Mouse (Mus musculus): ENCODE data around the gene Gclm.

Gene Gclm

DNA sequence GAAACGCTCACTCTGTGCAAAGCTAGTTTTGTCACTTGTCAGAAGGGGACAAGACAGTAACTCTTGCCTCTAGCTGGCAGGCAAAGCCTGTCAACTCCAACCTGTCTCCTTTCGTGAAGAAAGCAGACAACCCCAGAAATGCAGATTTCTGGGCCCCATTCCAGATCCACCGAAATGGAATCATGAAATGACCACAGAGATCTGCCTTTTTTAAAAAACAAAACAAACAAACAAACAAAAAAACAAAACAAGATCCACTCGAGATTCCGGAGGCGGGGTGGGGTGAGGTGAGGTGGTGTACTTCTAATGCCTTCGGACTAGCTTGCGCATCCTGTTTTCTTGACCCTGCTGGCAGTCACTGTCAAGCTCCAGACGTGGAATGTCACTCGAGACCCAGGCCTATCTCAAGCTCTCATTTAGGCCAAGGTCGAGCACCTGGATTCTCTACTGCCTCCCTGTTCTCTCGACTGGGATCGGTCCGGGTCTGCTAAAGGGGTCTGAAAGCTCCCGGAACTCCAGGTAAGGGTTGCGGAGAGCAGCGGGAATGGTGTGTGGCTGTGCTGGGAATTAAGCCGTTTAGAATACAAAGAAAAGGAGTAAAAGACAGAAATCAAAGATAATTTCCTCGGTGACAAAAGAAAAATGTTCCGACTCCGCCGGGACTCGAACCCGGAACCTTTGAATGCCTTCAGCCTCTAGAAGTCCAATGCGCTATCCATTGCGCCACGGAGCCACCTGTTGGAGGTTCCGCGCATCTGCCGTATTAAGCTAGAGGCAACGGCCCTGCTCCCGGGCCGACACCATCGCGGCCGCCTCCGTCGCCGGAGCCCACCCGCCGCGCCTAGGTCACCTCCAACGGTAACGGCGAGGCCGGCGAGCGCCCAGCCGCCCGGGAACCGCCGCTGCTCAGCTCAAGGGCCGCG, 47.2 kb downstream of the Gclm start:
- DNase-seq (ENCODE audit: low spot score in 2 of 2) = peak; percentile 94

DNA sequence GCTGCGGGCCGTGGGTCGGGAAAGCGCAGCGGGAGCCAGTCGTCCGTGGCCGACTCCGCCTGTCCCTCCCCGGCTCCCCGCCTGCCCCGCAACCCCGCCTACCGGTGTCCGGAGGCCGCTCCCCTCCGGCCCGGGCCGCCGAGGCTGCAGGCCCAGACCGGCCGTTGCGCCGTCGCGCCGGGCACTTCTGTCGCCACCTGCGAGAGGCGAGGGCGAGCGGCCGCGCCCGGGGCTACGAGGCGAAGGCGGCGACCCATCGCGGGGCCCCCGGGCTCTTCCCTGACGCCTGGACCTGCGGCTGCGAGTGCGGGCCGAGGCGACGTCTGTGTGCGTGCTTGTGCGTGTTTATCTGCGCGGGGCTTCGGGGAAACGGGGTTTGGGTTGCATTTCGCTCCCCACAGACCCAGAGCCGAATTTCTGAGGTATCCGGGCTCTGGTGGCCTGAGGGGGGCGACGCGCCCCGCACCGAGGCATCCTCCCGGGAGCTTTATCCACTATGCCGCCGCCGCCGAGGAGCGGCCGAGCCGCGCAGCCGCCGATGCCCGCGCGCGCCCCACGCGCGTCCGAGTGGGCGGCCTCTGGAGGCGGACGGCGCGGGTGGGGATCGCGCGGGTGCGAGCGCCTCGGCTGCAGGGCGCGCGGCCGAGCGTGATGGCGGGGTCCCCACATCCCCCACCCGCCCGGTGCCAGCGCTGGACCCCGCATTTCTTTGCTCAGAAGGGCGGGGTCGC, 48.0 kb downstream of the Gclm start:
- DNase-seq (ENCODE audit: low spot score in 2 of 2) = peak; percentile 26 to 86

DNA sequence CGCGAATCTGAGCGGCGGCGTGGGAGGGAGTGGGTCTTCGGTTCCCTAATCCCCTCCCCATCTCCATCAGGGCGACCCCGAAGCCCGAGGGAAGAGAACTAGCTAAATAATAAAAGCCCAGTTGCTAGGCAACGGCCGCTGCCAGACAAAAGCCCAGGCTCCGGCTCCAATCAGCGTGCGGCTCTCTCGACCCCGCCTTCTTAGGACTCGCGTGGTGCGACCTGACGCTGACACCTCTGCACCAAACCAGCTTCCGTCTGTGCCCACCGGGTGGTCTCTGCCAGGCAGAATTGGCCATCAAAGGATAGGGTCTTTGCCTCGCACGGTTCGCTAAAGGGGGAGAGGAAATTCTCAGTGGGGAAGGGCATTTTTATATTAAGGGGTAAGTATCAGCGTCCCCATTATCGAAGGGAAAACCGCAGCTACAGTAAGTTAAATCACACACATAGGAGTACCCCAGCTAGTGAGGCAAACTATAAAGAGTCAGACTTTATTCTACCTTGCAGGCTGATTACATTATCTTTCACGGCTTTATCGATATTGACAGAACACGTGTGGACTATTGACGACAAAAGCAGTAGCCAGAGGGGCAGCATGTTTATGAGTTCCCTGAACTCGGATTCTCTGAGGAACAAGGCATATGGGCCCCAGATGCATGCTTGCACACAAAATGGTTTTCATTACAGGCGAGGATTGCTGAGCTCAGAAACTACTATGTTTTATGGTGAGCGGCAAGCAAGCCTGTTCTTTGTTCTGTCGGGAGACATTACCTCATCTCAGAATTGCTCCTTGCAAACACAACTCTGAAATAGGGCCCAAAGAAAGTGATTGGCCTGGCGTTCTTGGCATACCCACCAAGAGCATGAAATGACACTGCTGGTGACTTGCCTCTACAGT, 48.8 kb downstream of the Gclm start, which contains the start of gene Bcar3:
Bcar3 (plus strand) TSS at position 183 of the 897 bp plus-strand sequence.
- peak; percentile 79 to 89 for DNase-seq (ENCODE audit: low spot score in 2 of 2)

DNA sequence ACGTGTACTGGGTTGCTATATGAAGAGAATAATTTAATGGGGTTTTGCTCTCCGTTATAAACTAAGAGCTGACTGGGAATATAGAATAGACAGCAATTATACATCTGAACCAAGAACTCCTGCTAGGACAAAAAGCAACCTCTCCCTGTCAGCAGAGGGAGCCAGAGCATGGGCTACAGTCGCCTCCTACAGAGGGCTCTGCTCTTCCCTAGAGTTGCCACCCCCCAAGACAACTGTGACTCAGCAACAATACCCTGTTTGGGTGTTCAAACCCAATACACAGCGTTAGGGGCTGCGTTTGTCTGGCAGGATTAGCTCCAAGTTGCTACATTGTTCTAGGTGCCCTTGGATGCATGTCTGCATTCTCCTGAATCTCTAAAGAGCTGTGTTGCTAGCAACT, 50.2 kb downstream of the Gclm start:
- peak in 1 of 2 experiments; percentile 31 for DNase-seq (ENCODE audit: low spot score in 2 of 2)

DNA sequence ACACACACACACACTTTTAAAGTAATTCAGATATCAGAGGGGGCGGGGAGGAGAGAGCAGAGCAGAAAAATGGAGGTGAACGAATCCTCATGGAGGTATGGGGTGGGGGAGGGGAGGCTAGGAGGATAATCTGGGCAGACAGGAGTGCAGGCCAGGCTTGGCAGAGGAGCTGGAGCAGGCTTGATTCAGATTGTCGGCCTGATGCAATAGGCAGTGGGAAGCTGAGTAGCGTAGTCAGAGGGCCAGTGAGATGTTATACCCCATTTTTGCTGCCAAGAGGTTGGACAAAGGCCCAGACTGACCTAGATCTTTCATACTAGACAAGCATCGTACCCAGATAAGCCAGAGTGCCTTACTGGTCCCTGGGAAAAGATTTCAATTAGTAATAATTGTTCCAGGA, 51.6 kb downstream of the Gclm start:
- DNase-seq (ENCODE audit: low spot score in 2 of 2) = peak in 1 of 2 experiments; percentile 44

DNA sequence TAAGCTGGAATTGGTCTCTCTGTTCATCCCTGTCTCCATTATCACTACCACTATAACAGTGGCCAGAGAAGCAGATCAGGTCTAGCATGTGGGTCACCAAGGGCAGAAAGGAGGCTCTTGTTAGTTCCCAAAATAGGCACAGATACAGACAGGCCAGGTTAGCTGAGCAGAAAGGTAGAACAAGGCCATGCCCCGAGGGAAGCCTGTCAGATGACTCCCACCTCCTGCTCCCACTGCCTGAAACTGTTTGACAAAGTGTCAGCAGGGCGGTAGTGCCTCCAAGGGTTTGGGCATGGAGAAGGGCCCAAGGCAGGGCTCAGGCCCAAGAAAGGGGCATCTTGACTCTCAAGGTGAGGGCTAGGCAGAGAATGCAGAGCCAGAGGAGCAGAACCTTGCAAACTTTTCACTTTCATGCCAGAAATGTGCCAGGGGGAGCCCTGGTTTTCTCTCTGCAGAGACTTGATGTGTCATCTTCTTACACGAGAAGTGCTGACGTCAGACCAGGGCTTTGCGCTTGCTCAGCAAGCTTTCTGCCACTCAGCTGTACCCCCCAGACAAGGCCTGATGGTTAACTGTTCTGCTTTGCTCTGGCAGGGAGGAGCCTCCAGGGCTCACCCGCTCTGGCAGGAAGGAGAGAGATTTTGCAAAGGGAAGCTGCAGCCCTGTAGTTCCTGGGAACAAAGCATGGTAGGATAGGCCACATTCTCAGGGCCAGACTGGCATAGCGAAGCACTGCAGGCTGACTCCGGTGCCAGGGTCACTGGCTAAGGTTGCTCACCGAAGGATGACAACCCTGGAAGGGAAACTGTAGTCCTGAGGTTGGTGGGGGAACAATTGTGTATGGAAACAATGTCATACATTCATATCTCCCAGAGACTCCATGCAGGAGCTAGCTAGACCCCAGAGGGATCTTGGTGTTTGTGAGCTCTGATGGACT, 55.9 kb downstream of the Gclm start:
- DNase-seq (ENCODE audit: low spot score in 2 of 2) = peak in 1 of 2 experiments; percentile 35

DNA sequence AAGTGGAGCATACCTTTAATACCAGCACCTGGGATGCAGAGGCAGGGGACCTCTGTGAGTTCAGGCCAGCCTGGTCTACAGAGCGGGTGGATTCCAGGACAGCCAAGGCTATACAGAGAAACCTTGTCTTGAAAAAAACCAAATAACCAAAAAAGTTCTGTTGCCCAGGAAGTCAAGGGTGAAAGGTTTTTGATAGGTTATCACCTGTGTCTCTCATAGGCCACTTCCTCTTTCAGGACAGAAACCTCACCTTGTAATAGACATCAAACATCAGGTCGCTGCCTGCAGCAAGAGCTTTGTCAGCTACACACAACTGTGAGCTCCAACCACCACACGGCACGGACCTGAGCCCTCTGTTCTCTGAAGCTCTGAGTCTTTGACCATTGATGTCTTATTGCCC, 59.2 kb downstream of the Gclm start:
- DNase-seq (ENCODE audit: low spot score in 2 of 2) = no peak

DNA sequence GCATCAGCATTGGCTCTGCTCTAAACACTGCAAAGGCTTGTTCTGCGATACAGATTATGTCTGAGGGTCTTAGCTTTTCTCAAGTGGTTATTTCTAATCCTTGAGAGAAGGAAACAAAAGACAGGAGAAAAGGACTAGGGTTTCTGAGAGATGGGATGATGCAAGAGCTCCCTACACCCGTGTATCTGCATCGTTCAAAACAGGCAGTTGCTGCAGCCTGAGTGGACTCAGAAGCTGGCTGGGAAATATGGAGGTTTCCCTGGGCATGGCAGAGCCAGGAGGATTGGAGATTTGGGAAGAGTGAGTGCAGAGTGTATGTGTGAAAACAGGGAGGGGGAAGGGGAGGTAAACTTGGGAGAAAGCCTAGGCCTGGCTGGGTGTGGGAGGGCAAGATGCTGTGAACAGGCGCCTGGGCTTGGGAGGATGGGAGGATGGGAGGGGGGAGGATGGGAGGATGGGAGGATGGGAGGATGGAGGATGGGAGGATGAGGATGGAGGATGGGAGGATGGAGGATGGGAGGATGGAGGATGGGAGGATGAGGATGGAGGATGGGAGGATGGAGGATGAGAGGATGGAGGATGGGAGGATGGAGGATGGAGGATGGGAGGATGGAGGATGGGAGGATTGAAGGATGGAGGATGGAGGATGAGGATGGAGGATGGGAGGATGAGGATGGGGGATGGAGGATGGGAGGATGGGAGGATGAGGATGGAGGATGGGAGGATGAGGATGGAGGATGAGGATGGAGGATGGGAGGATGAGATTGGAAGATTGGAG, 62.7 kb downstream of the Gclm start:
- no peak for DNase-seq (ENCODE audit: low spot score in 2 of 2)

DNA sequence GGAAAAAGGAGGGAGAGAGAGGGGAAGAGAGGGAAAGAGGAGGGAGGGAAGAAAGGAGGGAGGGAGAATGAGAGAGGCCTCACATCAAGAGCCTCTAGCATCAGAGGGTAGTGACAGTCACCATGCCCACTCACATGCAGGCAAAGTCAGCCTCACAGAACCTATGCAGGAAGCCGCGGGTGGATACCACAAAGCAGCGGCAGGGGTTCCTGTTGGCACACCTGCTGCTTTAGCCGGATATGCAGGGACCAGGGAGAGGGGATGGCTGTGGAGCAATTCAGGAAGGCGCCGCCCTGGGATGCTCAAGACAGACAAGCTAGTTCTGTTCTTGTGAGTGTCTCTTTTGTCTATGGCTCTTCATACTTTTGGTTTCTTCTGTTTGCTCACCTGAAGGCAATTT, 63.6 kb downstream of the Gclm start:
- no peak for DNase-seq (ENCODE audit: low spot score in 2 of 2)

DNA sequence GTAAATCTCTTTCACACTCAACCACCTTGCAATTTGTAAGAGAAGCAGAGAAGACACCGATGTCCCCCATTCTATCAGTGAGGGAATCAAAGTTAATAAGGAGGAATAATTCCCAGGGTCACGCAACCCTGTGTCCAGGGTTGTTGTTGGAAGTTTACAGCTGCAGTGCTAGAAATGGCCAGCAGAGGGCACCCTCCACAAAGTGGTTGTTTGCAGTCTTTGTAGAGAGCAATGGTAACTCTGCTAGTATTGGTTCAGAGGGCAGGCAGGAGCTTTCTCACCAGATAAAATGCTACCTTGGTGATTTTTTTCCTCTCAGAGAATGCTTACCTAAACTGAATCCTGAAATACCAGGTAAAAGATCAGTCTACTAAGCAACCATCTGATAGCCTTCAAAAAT, 66.7 kb downstream of the Gclm start:
- peak; percentile 86 for DNase-seq (ENCODE audit: low spot score in 2 of 2)

DNA sequence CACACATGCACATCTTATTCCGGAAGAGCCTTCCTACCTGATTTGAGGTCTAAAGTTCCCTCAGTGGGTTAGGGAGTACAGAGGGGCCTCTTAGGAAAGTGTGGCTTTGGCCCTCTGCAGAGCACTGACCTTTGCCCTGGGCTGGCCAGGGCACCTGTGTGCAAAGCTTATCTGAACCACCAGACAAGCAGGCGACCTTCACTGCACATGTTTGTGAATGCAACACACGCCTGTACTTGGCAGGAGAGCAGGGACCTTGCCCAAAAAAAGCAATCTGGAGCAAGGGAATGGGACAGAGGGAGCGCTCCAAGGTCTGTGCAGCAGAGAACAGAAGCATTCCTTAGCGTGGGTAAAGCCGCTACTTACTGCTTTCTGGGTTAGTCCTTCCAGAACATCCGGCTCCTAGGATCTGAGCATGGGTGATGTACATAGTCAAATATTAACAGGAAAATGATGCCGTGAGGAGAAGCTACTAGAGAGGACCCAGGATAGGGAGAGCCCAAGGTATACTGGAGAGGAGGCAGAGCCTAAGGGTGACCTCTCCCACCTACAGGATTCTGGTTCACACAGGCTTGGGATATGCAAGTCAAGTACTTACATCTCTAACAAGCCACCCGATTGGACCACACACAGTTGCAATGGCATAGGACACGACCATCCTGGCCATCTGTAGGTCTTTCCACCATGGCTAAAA, 67.7 kb downstream of the Gclm start:
- no peak for DNase-seq (ENCODE audit: low spot score in 2 of 2)

DNA sequence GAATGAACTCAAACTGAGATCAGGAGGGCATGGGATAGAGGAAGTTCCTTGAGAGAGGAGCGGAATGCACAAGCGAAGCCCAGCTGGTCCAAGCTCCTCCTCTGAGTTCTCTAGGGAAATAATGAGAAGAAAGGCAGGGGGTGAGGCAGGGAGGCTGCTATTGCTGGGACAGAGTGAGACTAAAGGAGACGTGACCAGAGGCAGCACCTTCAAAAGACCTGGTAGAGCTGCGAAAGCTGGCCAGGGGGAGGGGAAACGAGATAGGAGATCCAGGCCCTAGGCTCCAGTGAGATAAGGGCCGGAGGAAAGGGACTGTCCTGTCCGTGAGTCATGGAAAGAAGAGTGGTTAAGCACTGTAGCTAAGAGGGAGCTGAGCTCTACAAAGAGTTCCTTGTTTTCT, 68.6 kb downstream of the Gclm start:
- DNase-seq (ENCODE audit: low spot score in 2 of 2) = no peak

DNA sequence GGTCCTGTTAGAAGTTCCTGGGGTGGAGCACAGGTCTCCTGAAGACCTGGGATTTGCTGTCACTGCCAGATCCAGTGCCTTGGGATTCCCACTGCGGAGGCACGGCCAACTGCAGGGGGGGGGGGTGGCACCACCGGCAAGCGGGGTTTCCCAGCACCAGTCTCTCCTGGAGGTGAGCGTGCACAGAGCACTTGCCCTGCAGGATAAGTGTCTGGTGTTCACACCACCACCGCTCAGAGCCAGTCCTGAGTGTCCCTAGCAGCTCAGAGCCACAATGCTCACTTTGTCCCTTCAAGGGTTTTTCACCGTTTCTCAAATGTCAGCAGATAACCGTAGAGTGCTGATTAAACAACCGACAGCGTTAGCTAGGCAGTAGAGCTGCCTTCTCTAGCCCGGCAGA, 71.3 kb downstream of the Gclm start:
- no peak for DNase-seq (ENCODE audit: low spot score in 2 of 2)

DNA sequence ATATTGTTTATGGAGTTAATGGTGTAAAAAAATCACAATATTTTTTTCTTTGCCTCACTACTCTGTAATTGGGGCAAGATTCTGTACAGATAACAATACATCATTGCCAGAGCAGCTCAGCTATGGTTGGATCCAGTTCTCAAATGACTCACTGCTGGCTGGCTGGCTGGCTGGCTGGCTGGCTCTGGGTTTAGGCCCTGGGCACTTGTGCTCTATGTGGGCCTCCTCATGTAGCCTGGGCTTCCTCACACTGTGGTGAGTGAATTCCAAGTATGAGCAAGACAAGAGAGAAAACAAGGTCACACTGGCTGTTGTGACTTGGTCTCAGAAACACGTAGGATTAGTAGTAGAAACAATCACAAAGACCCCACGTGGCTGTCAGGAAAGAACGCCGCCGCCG, 72.0 kb downstream of the Gclm start:
- no peak for DNase-seq (ENCODE audit: low spot score in 2 of 2)

Measured in urinary bladder, postnatal 36 days (tissue).